Mouse (Mus musculus): ENCODE data around the gene Gm10439.
"Not testable (repeated sequence)": the region's sequence is repeated elsewhere in the genome, so short reads cannot be mapped to it uniquely, and the experiment has no call there.

The Gm10439 gene

DNA sequence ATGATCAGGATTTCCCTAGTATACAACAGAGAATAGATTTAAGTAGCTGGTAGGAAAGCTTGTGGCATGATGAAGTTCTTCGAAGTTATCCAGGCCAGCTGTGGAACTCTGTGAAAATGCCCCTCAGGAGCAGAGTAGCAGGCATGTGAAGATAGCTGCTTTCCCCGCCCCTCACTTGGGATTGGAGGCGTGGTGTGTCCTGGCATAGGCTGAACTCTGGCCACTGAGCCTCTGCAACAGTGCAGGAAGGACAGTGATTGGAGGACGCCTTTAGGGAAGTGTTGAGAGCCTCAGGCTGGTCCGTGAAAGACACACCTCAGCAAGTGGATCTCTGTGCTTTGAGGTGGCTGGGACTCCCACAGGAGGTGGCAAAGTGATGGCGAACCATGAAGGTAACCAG lies at the start of gene Gm10439:
Gene Gm10439, plus strand, starts transcription at position 301 of the 400 bp plus-strand sequence.
- not testable (repeated sequence) for DNase-seq
